Mouse (Mus musculus) bone marrow, adult 2 months (tissue): ENCODE data around the gene Ifrd2.

ENCODE experiments used
- CTCF ChIP-seq: fragments of 200-500 bp; IDR thresholded peaks from 2 replicates; pipeline ENCODE4 v1.5.1; 2011; ENCODE audit warnings: low read length, control low read depth; ENCODE audit not compliant: control insufficient read depth, insufficient read depth
- POLR2A ChIP-seq: fragments of 200-500 bp; IDR thresholded peaks from 2 replicates; pipeline ENCODE4 v1.6.1; 2011; ENCODE audit warnings: low read depth, mild to moderate bottlenecking, control low read depth, low read length, borderline replicate concordance; ENCODE audit not compliant: control insufficient read depth

GRCm38 (mm10) chr9:107566041-107566709 lies 21.3 kb upstream of the Ifrd2 start:
- peak; percentile 88 for TF ChIP-seq CTCF
- TF ChIP-seq POLR2A = no peak
